8 mouse cellular contexts compared by ENCODE assay signal in genomic region chr3:5077956-5078355, GRCm38 (mm10).
"Had no signal": no experiment of that assay in that cellular context is flagged by ENCODE, and none has a peak within 500 bp of the region (broad histone marks: within the 10 kb centered on the region; RNA-seq: fewer than 3 reads in every experiment).

No protein-coding gene starts in this region.

- DNase-seq: kidney, adult 2 months; kidney, postnatal 36 days; liver; liver, embryonic 13.5 days; liver, postnatal 0 days; lung, postnatal 14 days; spleen, adult 18-20 months; thymus, postnatal 36 days had no signal
